ENCODE assay signal across 13 mouse cellular contexts in the genomic region with DNA sequence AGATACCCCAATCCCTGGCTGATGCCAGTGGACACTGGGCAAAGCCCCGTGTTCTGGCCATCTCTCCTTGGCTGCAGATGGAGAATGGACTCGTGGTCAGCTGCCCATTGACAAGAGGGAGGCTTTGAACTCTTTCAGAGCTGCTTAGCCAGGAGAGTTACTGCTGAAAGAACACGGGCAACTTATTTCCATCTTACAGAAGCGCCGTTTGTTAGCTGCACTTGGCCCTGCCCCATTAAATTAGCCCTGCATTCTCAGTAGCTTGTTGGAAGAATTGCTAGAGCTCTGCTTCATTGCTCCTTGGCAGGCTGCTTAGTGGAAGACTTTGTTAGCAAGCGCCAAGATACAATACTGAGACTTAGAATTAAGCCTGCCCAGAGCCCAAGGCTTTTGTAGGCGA.
DNase-seq lines count a peak whose midpoint lies in the region; ATAC-seq and TF ChIP-seq lines count a peak whose summit lies in the region.
"Had no signal": no experiment of that assay in that cellular context is flagged by ENCODE, and none has a peak within 500 bp of the region (broad histone marks: within the 10 kb centered on the region; RNA-seq: fewer than 3 reads in every experiment).

No protein-coding gene starts in this region.

- no peaks in the 10 kb centered on the region for H3K27me3 ChIP-seq in hindbrain, postnatal 0 days (ENCODE audit: insufficient read depth, low read length)
- H3K27me3 ChIP-seq in hindbrain, embryonic 12.5 days = no peaks in the 10 kb centered on the region
- H3K27me3 ChIP-seq in kidney, embryonic 15.5 days = no peaks in the 10 kb centered on the region
- no peaks in the 10 kb centered on the region for H3K27me3 ChIP-seq in heart, adult 2 months (ENCODE audit: control insufficient read depth, insufficient read depth, low read length)
- H3K27me3 ChIP-seq: heart, embryonic 12.5 days; liver, embryonic 12.5 days; stomach, embryonic 15.5 days had no signal

- no peak for TF ChIP-seq EP300 in heart, adult 2 months (IDR thresholded peaks at IDR 0.05; ENCODE audit: insufficient read depth, low read depth, low read length)

- H3K79me2 ChIP-seq in heart, adult 2 months (replicated peaks; ENCODE audit: control insufficient read depth, insufficient read depth, low read length) = no peaks in the 10 kb centered on the region

- H3K4me1 ChIP-seq in hindbrain, postnatal 0 days (ENCODE audit: insufficient read depth, low read length) = no peaks in the 10 kb centered on the region
- H3K4me1 ChIP-seq in hindbrain, embryonic 12.5 days = no peaks in the 10 kb centered on the region
- H3K4me1 ChIP-seq in kidney, embryonic 15.5 days = no peaks in the 10 kb centered on the region
- no peaks in the 10 kb centered on the region for H3K4me1 ChIP-seq in heart, adult 2 months (ENCODE audit: control insufficient read depth, insufficient read depth, low read length)
- H3K4me1 ChIP-seq: heart, embryonic 12.5 days; stomach, embryonic 15.5 days had no signal

- TF ChIP-seq POLR2A in brain, embryonic 14.5 days (IDR thresholded peaks at IDR 0.05; ENCODE audit: borderline replicate concordance, extremely low read depth, insufficient read depth, insufficient read length, poor library complexity, severe bottlenecking) = no peak
- no peak for TF ChIP-seq POLR2A in heart, adult 2 months (IDR thresholded peaks at IDR 0.05; ENCODE audit: insufficient read depth, low read depth, low read length)

- intact Hi-C loops in heart, adult 2 months (cut with DNase I) = no loop called here

- no peak overlapping the region for H3K4me2 ChIP-seq in hindbrain, postnatal 0 days (ENCODE audit: low read depth, low read length)
- H3K4me2 ChIP-seq in hindbrain, embryonic 12.5 days (replicated peaks) = no peak overlapping the region
- H3K4me2 ChIP-seq in kidney, embryonic 15.5 days = no peak overlapping the region
- H3K4me2 ChIP-seq: heart, embryonic 12.5 days; stomach, embryonic 15.5 days had no signal

- ATAC-seq in hindbrain, postnatal 0 days = peak; percentile 75
- no peak for ATAC-seq in hindbrain, embryonic 12.5 days (ENCODE audit: low FRiP score)
- peak; percentile 81 for ATAC-seq in frontal cortex, adult (ENCODE audit: low TSS enrichment)
- no peak for ATAC-seq in kidney, embryonic 15.5 days (replicated peaks; ENCODE audit: low FRiP score)

- H3K9me3 ChIP-seq in hindbrain, postnatal 0 days (ENCODE audit: low read length) = no peaks in the 10 kb centered on the region
- no peaks in the 10 kb centered on the region for H3K9me3 ChIP-seq in hindbrain, embryonic 12.5 days (replicated peaks)
- no peaks in the 10 kb centered on the region for H3K9me3 ChIP-seq in kidney, embryonic 15.5 days (replicated peaks)
- H3K9me3 ChIP-seq: heart, embryonic 12.5 days; liver, embryonic 12.5 days; stomach, embryonic 15.5 days had no signal

- no peak overlapping the region for H3K27ac ChIP-seq in hindbrain, postnatal 0 days
- H3K27ac ChIP-seq in hindbrain, embryonic 12.5 days = no peak overlapping the region
- H3K27ac ChIP-seq in kidney, embryonic 15.5 days = no peak overlapping the region
- H3K27ac ChIP-seq in heart, adult 2 months = no peak overlapping the region
- H3K27ac ChIP-seq: liver, embryonic 12.5 days; stomach, embryonic 15.5 days had no signal

- no peak for TF ChIP-seq CTCF in hindbrain, postnatal 0 days (IDR thresholded peaks at IDR 0.05; ENCODE audit: low read depth)
- no peak for TF ChIP-seq CTCF in brain, embryonic 14.5 days (IDR thresholded peaks at IDR 0.05; ENCODE audit: borderline replicate concordance, extremely low read depth, insufficient read depth, insufficient read length)
- no peak for TF ChIP-seq CTCF in heart, adult 2 months (IDR thresholded peaks at IDR 0.05)

- H3K36me3 ChIP-seq in hindbrain, postnatal 0 days (ENCODE audit: insufficient read depth, low read length) = no peaks in the 10 kb centered on the region
- H3K36me3 ChIP-seq in hindbrain, embryonic 12.5 days = no peaks in the 10 kb centered on the region
- H3K36me3 ChIP-seq in kidney, embryonic 15.5 days = no peaks in the 10 kb centered on the region
- no peaks in the 10 kb centered on the region for H3K36me3 ChIP-seq in heart, adult 2 months (ENCODE audit: control insufficient read depth, insufficient read depth, low read length)
- H3K36me3 ChIP-seq: heart, embryonic 12.5 days; liver, embryonic 12.5 days; stomach, embryonic 15.5 days had no signal

- DNase-seq in hindbrain, postnatal 0 days (ENCODE audit: low spot score) = peak; percentile 77
- DNase-seq in brain, embryonic 14.5 days (ENCODE audit: low read depth) = peak; percentile 92
- DNase-seq in left cerebral cortex, adult 9 months (ENCODE audit: low spot score in 2 of 2) = peak; percentile 19 to 45
- DNase-seq in heart, adult 2 months = no peak
- no peak for DNase-seq in gastrocnemius, adult 8-10 months (ENCODE audit: low spot score in 2 of 2)
- DNase-seq: kidney, postnatal 4 days had no signal

- no peak overlapping the region for H3K4me3 ChIP-seq in hindbrain, postnatal 0 days (ENCODE audit: low read length)
- H3K4me3 ChIP-seq in hindbrain, embryonic 12.5 days = no peak overlapping the region
- H3K4me3 ChIP-seq in kidney, embryonic 15.5 days (replicated peaks) = no peak overlapping the region
- H3K4me3 ChIP-seq in heart, adult 2 months = no peak overlapping the region
- H3K4me3 ChIP-seq: heart, embryonic 12.5 days; liver, embryonic 12.5 days; myocyte; stomach, embryonic 15.5 days had no signal

- no peak overlapping the region for H3K9ac ChIP-seq in hindbrain, postnatal 0 days (replicated peaks; ENCODE audit: low read length)
- no peak overlapping the region for H3K9ac ChIP-seq in hindbrain, embryonic 12.5 days
- H3K9ac ChIP-seq in kidney, embryonic 15.5 days = no peak overlapping the region
- H3K9ac ChIP-seq in heart, adult 2 months (ENCODE audit: low read depth, low read length) = no peak overlapping the region
- H3K9ac ChIP-seq: heart, embryonic 12.5 days; liver, embryonic 12.5 days; stomach, embryonic 15.5 days had no signal

- WGBS in hindbrain, postnatal 0 days = 48% methylated on average over 7 of the region's 7 CpGs
- 70% methylated on average over 7 of the region's 7 CpGs for WGBS in hindbrain, embryonic 12.5 days
- WGBS in kidney, embryonic 15.5 days = 70% methylated on average over 7 of the region's 7 CpGs
- WGBS in heart, adult 2 months = 79% methylated on average over 7 of the region's 7 CpGs

Comparison
In these comparisons a context has a peak if more than half of its experiments do, and no peak if none do; other contexts are left out.
1. ATAC-seq: peak in hindbrain, postnatal 0 days (single experiment) and frontal cortex, adult (single experiment); none in hindbrain, embryonic 12.5 days (single experiment) and kidney, embryonic 15.5 days (single experiment).
2. DNase-seq: peak in hindbrain, postnatal 0 days (single experiment), brain, embryonic 14.5 days (single experiment) and left cerebral cortex, adult 9 months (2 of 2); none in heart, adult 2 months (0 of 2) and gastrocnemius, adult 8-10 months (0 of 2).